Mouse (Mus musculus): Measurements from ENCODE around the gene Slc27a1.

Gene Slc27a1

DNA sequence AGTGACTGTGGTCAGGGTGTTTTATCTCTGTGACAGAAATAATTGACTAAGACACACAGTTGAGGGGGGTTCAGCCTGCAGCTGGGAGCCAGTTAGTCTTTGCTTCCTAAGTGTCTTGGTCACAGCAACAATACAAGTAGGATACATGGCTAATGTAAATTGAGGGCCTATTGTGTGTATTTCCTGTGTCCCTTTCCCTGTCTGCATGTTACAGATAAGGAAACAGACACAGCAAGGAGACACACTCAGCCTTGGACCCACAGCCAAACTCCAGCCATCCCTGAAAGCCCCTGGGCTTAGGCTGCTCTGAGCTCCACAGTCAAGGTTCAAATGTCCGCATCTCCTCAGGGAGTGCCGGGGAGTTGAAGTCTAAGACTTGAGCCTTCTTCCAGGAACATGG, 14.0 kb upstream of the Slc27a1 start:
- no peak for DNase-seq (ENCODE audit: extremely low read depth, insufficient read length, low spot score)

DNA sequence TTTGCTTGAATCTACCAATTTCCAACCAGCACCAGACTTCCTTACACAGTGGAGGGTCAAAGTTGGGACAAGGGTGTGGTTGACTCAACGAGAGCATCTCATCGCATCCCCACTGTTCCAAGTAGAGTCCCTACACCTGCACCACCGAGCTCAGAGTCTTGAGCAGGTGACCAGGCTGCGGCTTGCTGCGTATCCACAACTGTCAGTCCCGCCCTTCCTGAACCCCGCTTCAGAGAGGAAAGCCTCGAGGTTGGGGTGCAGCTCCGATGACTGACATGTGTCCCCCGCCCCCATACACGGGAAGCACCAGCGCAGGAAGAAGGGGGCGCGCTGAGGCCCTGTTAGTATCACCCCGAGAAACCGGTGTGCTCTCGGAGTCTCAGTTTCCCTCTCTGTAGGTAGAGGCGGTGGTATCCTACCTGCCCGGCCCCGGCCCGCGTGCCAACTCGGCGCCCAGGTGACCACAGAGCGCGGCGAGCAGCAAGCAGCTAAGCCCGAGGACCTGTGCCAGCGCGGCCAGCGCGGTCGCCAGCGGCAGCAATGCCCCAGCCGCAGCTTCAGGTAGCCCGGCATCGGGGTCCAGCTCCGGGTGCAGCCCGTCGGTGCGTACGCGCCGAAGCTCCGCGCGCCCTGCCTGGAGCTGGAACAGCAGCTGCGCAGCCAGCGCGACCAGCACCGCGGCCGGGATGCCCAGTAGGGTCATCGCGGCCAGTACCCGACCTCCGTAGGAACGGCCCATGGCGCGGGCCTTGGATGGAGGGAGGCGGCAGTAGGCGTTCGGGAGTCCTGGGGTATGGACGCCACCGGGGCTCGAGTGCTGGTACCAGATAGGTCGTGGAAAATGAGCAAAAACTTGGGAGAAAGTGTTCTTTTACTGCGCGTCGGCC, 10.4 kb upstream of the Slc27a1 start, which contains the start of gene Tmem221:
Gene Tmem221 (minus strand): TSS at position 801 of the 887 bp plus-strand sequence.
- no peak for DNase-seq (ENCODE audit: extremely low read depth, insufficient read length, low spot score)

DNA sequence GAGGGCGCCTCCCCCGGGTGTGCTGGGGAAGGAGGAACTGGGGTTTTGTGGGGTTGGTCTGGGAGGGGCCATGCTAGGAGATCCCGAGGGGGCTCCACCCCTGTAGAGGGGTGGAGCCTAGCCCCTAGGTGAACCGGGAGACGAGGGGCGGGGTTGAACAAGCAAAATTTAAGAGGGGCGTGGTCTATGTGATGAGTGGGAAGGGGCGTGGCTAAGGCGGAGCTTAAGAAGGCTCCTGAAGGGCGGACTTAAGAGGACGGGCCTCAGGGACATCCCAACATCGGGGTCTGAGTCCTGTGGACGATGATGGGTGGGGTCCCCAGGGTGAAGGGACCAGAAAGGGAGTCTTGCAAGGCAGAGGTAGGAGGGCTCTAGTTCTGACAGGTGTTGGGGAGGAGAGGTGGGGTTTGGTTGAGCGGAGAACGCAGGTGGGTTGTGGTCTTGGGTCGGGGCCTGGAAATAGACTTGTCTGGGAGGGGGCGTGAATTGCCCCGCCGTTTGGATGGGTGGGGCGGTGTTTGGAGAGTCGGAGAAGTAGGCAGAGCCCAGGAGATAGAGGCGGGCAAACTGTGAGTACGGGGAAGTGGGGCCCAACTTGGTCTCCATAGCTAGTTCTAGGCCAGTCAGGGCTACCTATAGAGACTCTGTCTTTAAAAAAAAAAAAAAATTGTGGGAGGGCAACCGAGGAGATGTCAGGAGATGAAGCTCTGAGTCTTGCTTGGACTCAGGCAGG, 9.6 kb upstream of the Slc27a1 start:
- no peak for DNase-seq (ENCODE audit: extremely low read depth, insufficient read length, low spot score)

DNA sequence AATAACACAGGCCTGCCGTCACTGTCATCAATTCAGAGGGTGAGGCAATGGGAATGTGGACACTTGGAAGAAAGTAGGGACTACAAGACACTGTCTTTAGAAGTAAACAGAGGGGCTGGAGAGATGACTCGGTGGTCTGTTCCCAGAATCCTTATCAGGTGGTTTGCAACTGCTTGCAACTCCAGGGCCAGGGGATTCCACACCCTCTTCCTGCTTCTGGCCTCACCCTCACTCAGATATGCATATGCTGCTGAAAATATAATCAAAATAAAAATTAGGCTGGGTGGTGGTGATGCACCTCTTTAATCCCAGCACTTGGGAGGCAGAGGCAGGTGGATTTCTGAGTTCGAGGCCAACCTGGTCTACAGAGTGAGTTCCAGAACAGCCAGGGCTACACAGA, 8.6 kb upstream of the Slc27a1 start:
- no peak for DNase-seq (ENCODE audit: extremely low read depth, insufficient read length, low spot score)

DNA sequence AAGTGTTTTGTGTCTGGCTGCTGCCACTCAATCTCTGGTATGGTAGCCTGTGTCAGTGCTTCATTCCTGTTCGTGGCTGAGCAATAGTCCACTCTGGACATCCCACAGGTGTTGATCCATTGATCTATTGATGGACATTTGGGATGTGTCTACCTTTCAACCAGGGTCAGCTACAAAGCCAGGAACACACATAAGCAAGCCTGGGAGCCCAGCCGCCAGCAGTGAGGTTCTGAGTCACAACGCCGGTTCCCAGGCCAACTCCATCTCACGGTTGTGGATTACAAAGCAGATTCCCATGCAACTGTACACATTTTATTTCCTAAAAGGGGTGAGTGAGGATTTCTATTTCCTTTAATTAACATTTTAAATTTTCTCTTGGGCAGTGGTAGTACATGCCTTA, 7.9 kb upstream of the Slc27a1 start:
- no peak for DNase-seq (ENCODE audit: extremely low read depth, insufficient read length, low spot score)

DNA sequence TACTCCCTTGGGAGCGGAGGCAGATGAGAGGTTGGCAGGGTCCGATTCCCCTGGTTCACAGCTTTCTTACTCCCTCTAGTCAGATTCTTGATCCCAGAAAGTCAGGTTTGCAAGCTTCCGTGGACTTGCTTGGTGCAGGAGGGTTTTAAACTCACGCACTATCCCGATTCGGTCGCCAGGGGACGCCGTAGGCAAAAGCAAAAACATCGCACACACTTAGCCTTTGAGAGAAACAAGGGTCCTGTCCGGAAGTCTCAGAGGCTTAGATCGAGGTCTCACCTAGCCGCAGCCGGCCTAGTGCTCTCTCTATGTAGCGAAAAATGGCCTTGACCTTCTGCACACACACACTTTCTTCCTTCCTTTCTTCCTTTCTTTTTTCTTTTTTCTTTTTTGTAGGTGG, 7.3 kb upstream of the Slc27a1 start:
- DNase-seq (ENCODE audit: extremely low read depth, insufficient read length, low spot score) = peak; percentile 70

DNA sequence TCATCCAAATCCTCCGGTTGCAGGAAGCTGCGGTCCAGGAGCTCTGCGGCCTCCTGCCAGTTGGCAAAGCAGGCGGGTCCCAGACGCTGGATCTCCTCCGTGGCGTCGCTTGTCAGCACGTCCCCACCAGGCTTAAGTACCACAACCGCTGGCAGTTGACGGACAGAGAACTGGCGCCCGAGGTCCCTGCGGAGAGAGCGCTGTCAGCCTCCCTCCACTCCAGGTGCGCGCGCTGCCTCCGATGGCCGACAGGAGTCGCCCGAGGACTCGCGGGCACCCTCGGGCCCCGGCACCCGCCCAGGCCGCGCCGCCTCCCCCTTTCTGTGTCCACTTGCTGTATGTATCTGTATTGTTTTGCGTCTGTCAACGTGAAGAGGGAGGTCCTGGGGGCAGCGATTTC, 5.9 kb upstream of the Slc27a1 start:
- peak; percentile 54 for DNase-seq (ENCODE audit: extremely low read depth, insufficient read length, low spot score)

DNA sequence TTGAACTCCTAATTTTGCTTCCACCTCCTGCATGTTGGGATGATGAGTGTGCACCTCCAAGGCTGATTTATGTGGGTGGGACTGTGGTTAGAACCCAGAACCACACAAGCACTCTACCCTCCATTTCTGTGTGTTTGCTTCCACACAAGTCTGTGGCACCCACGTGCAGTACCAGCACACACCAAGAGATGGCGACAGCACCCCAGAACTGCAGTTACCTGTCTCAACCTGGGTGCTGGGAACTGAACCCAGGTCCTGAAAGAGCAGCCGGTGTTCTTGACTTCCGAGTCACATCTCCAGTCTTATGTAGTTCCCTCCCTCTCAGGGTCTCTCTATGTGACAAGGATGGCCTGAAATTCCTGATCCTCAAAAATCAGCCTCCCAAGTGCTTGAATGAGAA, 4.7 kb upstream of the Slc27a1 start:
- no peak for DNase-seq (ENCODE audit: extremely low read depth, insufficient read length, low spot score)

DNA sequence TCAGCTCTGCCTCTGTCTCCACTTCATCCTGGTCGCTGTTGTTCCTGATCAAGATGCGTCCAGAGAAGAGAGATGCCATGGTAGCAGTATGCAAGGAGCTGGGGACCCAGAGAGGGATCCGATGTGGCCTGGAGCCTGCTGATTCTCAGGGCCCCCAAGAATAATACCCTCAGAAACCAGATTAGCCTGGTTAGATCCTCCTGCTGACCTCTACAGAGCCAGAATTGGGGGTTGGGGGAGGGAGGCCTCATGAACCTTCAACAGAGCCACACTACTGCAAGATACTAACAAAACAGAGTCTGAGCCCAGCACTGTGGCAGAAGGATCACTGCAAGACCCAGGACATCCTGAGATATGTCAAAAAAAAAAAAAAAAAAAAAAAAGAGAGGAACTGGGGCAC, 2.2 kb upstream of the Slc27a1 start, which contains the start of gene Nxnl1:
Gene Nxnl1 (minus strand): TSS at position 101 of the 400 bp plus-strand sequence.
- no peak for DNase-seq (ENCODE audit: extremely low read depth, insufficient read length, low spot score)

DNA sequence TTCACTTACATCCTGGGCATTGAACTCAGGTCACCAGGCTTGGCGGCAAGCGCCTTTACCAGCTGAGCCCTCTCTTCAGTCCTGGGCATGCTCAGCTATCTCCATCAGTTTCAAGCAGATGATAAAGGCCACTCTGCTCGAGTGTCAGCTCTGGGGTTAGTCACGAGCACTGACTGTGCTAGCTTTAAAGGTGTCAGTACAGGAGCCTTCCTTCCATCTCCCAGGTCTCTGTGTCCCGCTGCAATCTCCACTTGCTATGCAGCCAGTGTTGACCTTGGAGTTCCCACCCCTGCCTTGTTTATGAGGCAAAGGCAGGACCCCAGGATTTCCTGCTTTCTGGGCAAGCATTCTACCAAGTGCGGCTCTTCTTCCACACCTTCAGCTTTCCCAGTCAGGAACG, 1.1 kb upstream of the Slc27a1 start:
- no peak for DNase-seq (ENCODE audit: extremely low read depth, insufficient read length, low spot score)

DNA sequence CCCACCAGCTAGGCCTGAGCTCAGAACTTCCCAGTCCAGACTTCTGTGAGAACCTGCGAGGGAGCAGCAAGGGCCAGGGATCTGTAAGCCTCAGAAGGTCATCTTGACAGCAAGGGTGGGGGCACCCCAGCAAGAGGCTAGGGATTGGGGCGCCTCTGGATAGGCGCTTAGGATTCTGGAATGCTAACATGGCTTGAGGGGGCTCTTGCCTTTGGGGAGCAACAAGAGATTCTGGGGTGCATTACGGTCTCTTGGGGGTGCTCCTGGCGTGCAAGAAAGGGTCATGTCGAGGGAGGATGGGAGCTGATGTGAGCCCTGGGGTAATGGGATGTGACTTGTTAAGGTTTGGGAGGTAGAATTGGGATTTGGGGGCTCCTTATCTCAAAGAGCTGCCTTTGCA, 259 bp downstream of the Slc27a1 start:
- no peak for DNase-seq (ENCODE audit: extremely low read depth, insufficient read length, low spot score)

DNA sequence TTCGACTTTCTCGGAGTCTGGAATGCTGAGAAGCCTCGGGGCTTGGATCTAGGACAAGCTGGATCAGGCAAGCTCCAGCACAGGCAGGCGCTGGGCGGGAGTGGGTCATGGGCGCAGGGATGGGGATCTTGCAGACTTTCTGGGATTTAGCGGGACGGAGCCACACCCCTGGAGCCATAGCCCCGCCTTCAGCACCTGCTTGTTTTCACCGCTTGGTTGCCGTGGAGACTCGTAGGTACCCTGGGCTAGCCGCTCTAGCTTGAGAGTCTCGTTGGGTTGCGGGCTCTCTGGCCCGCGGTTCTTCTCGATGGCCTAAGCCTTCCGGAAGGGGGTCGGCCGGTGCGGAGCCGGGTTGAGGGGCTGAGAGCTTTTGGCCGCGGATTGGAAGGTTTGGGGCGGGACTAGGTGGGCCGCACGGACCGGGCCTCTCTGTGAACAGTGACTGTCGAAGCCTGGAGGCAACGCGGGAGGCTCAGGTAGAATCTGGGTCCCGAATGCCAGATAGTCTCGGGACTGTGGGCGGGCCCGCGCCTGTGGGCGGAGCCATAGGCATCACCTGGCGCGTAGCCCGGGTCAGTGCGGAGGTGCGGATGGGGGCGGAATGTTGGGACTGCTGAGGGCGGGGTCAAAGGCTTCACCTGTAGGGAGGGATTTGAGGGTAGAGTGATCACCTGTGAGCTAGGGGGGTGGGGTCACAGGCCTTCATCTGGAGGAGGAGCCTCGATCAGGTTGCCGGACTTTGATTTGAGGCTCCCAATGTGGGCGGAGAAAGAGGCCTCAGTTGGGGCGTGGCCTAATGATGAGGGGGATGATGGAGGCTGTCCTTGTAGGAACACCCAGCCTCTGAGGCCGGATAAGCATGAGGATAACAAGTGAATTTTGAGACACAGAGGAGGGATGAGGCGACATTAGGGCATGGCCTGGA, 946 bp downstream of the Slc27a1 start:
- DNase-seq (ENCODE audit: extremely low read depth, insufficient read length, low spot score) = no peak

DNA sequence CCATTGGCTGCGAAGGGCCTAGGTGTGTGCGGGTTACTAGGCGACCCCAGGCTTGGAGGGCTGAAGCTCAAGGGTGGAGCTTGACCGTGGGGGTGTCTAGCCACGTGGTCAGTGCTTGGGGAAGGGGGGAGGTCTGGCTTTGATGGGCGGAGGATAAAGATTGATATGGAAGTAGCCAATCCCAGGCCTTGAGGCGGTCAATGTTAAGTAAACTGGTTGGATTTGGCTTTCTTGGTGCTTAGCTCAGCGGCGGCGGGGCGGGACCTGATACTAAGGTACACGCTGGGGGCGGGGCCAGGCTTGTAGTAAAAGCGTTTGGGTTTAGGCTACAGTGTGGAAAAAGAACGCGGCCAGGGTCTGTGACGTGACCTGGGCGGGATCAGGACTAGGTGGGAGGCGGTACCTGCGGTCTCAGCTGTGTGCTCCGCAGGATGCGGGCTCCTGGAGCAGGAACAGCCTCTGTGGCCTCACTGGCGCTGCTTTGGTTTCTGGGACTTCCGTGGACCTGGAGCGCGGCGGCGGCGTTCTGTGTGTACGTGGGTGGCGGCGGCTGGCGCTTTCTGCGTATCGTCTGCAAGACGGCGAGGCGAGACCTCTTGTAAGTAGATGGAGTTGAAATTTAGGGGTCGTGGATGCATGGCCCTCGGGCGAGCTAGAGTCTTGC, 1.7 kb downstream of the Slc27a1 start:
- DNase-seq (ENCODE audit: extremely low read depth, insufficient read length, low spot score) = peak; percentile 86

DNA sequence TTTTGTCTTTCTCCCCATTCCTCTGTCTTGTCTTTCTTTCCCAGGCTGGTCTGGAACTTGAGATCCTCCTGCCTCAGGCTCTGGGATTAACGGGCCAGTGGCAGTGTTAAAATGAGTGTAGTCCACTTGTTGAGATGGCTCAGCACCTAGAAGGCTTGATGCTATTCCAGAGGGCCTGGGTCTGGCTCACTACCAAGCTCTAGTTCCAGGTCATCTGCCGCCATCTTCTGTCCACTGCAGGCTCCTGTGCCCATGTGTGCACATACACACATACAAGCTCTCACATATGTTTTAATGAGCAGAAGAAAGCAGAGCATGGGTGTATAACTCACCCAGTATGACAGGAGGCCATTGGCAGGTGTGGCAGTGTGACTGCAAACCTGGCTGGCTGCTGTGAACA, 3.4 kb downstream of the Slc27a1 start:
- DNase-seq (ENCODE audit: extremely low read depth, insufficient read length, low spot score) = no peak

DNA sequence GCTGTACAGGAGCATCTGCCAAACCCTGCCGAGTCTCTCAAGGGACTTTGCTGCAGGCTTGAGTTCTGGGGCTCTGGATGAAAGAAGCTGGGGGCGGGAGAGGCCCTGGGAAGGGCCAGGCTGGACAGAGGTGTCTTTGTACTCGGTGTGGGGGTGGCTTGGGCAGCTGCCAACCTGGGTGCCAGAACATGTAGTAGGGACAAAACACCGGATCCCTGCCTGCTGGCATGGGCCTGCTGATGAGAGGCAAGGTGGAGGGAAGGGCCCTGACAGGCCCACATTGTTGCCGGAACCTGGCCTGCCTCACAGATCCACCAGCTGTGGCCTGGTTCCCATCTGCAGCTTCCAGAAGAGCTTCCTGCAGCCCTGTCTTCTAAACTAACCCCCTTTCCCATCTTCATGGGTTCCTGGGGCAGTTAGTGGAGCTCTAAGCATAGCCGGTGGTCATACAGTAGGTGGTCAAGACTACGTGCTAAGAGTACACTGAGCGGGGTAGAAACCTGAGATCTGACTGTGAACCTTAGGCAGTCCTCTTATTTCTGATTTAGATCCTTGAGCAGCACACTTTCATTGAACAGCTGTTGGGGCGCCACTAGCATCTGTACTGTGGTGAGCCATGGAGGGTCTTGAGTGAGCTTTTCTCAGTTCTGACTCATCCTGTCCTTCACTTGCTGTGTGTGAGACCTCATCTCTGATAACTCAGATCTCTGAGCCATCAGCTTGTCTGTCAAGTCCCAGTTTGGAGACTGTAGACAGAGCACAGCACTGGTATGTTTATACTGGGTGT, 4.4 kb downstream of the Slc27a1 start:
- peak; percentile 88 for DNase-seq (ENCODE audit: extremely low read depth, insufficient read length, low spot score)

DNA sequence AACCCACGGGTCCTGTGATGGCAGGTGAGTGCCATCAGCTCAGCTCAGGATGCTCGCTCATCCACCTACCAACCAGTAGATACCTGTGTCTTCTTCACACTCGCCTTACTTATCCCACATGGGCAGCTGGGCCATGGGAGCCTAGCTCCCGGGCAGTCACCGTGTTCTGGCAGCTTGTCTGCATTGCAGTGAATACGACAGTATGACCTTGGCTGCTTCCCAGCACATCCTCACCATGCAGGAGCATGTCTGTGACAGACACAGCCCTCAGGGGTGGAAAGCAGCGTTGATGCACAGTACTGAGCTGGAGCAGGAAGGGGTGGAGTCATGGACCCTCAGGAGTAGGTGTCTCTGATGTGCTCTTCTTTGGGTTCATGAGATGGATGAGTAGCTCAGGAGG, 5.7 kb downstream of the Slc27a1 start:
- DNase-seq (ENCODE audit: extremely low read depth, insufficient read length, low spot score) = no peak

DNA sequence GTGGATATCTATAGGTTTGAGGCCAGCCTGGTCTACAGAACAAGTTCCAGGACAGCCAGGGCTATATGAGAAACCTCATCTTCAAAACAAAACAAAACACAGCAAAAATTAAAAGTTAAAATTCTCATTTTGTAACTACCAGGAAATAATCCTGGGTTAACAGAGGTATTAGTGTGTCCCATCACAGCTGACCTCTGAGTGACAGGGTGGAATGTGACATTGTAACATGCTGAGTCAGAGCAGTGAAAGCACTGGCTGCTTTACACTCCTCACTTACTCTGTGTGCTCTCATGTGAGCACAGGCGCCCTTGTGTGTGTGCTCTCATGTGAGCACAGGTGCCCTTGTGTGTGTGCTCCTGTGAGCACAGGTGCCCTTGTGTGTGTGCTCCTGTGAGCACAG, 6.3 kb downstream of the Slc27a1 start:
- DNase-seq (ENCODE audit: extremely low read depth, insufficient read length, low spot score) = no peak

DNA sequence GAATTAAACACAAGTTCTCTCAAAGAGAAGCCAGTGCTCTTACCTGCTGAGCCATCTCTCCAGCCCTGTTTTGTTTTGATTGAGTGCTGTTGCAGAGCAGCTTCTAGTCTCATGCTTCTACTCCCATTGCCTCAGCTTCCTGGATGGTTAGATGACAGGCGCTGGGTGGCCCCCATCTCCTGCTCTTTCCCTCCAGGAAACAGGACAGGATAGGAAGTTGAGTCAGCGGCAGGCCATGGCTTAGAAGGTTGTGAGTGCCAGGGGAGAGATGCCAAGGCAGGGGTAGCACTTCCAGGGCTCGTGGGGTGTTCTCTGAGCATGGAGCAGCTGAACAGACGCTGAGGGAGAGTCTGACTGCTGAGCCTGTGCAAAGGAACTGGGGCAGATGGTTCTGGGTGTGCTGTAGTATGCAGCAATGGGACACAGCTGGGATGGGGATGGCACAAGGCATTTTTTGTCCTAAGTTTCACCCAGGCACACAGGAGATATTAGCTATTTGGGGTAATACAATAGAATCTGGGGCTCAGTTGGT, 9.2 kb downstream of the Slc27a1 start:
- DNase-seq (ENCODE audit: extremely low read depth, insufficient read length, low spot score) = peak; percentile 61

DNA sequence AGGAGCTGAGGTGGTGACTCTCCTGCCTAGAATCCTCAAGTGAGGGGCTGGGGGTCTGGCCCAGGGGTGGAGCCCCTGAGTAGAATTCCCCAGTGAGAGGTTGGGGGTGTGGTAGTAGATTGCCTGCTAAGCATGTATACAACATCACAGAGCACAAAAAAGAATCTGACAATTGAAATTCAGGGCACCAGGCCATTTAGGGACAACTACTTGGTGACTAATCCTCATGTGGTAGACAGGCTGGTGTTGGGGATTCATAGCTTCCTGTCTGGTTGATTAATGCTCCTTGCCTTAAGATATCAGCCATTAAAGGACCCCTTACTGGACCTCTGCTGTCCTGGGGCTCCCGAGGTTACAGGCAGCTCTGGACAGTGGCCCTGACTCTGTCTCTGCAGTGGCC, 10.3 kb downstream of the Slc27a1 start:
- DNase-seq (ENCODE audit: extremely low read depth, insufficient read length, low spot score) = no peak
